Mouse (Mus musculus): ENCODE data around the gene AY074887. TPM values are rescaled to one million over a fixed set of nuclear protein-coding genes. Genes with fewer than 3 reads are reported as not detected.
"Not testable (repeated sequence)": the region's sequence is repeated elsewhere in the genome, so short reads cannot be mapped to it uniquely, and the experiment has no call there.

The AY074887 gene
- polyA plus RNA-seq, 1 experiment, result not detected

DNA sequence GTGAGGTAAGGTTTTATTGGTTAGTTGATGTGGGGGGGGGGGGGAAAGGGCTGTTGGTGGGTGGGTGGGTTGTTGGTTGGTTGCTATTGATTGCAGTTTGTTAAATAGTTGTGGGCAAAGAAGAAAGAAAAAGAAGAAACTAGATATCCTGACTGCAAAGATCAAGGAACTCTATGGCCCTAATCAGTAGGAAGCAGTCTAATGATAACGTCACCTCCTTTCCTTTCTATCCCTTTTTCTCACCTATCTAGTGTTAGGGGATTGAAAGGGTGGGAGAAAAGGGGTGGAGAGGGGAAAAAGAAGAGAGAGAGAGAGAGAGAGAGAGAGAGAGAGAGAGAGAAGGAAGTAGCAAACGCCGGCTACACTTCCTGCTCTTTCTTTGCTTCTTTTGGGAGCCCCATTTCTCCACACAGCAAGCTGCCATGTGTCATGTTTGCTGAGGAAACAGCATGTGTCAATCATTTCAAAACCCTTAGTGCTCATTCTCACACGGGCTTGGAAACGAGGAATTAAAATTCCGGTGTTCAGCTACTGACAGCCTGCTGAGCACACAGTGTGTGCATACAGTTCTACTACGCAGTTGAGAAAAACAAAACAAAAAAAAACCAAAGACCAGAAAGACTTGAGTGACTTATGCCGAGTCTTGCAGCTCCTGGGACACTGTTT is 19.3 kb upstream of the AY074887 start:
- H3K27ac ChIP-seq (ENCODE audit: insufficient read depth, low read depth, low read length), result no peak overlapping the region
- TF ChIP-seq POLR2A (IDR thresholded peaks at IDR 0.05; ENCODE audit: low read depth, low read length), result no peak
- TF ChIP-seq CTCF (IDR thresholded peaks at IDR 0.05; ENCODE audit: extremely low read depth, insufficient read length, insufficient replicate concordance, low read depth, low read length), result no peak
- H3K4me3 ChIP-seq (ENCODE audit: low read depth, low read length), result no peak overlapping the region
- no peaks in the 10 kb centered on the region for H3K36me3 ChIP-seq (ENCODE audit: control insufficient read depth, insufficient read depth, low read length)
- H3K27me3 ChIP-seq (ENCODE audit: control insufficient read depth, insufficient read depth, low read length), result no peaks in the 10 kb centered on the region
- no peaks in the 10 kb centered on the region for H3K4me1 ChIP-seq (ENCODE audit: control insufficient read depth, insufficient read depth, insufficient read length, low read length)
- 43% methylated on average over 8 of the region's 8 CpGs for WGBS

DNA sequence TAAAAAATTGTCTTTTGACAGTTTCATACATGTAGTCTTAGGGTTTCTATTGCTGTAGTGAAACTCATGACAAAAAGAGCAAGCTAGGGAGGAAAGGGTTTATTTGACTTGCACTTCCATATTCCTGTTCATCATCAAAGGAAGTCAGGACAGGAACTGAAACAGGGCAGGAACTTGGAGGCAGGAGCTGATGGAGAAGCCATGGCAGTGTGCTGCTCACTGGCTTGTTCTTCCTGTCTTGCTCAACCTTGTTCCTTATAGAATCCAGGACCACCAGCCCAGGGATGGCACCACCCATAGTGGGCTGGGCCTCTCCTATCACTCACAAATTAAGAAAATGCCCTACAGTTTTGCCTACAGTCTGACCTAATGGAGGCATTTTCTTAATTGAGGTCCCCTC is 12.9 kb upstream of the AY074887 start:
- H3K27ac ChIP-seq (ENCODE audit: insufficient read depth, low read depth, low read length), result no peak overlapping the region
- H3K27me3 ChIP-seq (ENCODE audit: control insufficient read depth, insufficient read depth, low read length), result no peaks in the 10 kb centered on the region
- peaks cover 2% of the 10 kb centered on the region for H3K36me3 ChIP-seq (ENCODE audit: control insufficient read depth, insufficient read depth, low read length)
- H3K4me1 ChIP-seq (ENCODE audit: control insufficient read depth, insufficient read depth, insufficient read length, low read length), result peaks cover 9% of the 10 kb centered on the region; the same call in 1 of the 2 replicates
- TF ChIP-seq POLR2A (IDR thresholded peaks at IDR 0.05; ENCODE audit: low read depth, low read length) (no peak), CTCF (IDR thresholded peaks at IDR 0.05; ENCODE audit: extremely low read depth, insufficient read length, insufficient replicate concordance, low read depth, low read length) (no peak)
- H3K4me3 ChIP-seq (ENCODE audit: low read depth, low read length), result no peak overlapping the region

DNA sequence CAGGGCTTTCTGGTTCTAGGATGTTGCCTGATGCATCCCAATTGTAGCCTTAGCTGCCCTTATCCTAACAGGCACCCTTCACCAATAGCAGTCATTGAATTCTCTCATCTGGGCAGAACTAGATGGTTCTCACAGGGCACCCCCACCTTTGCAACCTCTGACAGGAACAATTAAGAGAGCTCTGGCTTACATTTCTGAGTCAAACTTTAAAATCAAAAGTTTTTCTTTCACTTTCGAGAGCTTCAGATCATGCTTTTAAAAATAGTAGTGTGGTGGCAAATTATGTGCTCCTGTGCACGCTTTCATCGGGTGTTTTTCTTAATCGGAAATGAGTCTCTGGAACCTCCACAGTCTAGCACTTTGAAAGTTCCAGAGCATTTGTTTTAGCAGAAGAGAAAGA is 10.3 kb upstream of the AY074887 start:
- H3K4me3 ChIP-seq (ENCODE audit: low read depth, low read length), result no peak overlapping the region
- no peak overlapping the region for H3K27ac ChIP-seq (ENCODE audit: insufficient read depth, low read depth, low read length)
- WGBS, result 77% methylated on average over 4 of the region's 4 CpGs
- peaks cover 9% of the 10 kb centered on the region; the same call in 1 of the 2 replicates for H3K4me1 ChIP-seq (ENCODE audit: control insufficient read depth, insufficient read depth, insufficient read length, low read length)
- no peaks in the 10 kb centered on the region for H3K27me3 ChIP-seq (ENCODE audit: control insufficient read depth, insufficient read depth, low read length)
- TF ChIP-seq POLR2A (IDR thresholded peaks at IDR 0.05; ENCODE audit: low read depth, low read length) (no peak), CTCF (IDR thresholded peaks at IDR 0.05; ENCODE audit: extremely low read depth, insufficient read length, insufficient replicate concordance, low read depth, low read length) (no peak)
- H3K36me3 ChIP-seq (ENCODE audit: control insufficient read depth, insufficient read depth, low read length), result peaks cover 26% of the 10 kb centered on the region

DNA sequence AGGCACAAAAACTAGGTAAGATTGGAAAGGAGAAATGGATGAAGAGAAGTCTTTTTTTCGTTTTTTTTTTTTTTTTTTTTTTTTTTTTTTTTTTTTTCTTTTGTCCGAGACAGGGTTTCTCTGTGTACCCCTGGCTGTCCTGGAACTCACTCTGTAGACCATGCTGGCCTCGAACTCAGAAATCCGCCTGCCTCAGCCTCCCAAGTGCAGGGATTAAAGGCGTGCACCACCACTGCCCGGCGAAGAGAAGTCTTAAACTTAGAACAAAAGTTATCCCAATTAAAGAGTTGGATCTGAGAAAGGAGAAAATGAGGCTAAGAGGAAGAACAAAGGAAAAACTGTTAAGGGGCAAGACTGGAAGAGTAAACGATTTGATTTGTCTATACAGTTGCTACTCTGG is 636 bp downstream of the AY074887 start:
- Histone ChIP-seq H3K4me3 (ENCODE audit: low read depth, low read length) (peak overlapping the region; percentile 97), H3K27ac (ENCODE audit: insufficient read depth, low read depth, low read length) (peak overlapping the region; percentile 61)
- WGBS, result 26% methylated on average over 8 of the region's 8 CpGs

DNA sequence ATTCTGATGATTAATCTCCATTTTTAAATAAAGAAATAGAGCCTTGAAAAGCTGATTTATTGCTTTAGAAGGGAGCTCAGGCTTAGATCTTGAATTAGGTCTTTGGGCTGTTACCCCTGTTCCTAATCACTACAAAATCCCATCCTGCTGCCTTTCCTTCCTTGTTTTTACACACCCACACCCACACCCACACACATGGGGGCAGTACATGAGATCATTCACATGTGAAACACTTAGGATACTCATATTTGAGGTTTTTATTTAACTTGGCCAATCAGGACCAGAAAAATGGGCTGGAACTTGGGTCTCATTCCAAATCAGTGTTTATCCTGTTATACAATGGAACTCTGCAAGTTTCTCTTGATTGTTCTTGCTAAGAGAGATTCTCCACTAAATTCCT is 1.3 kb downstream of the AY074887 start:
- H3K27ac ChIP-seq (ENCODE audit: insufficient read depth, low read depth, low read length), result no peak overlapping the region
- no peak for TF ChIP-seq CTCF (IDR thresholded peaks at IDR 0.05; ENCODE audit: extremely low read depth, insufficient read length, insufficient replicate concordance, low read depth, low read length)
- TF ChIP-seq POLR2A (IDR thresholded peaks at IDR 0.05; ENCODE audit: low read depth, low read length), result no peak
- peaks cover 17% of the 10 kb centered on the region for H3K36me3 ChIP-seq (ENCODE audit: control insufficient read depth, insufficient read depth, low read length)
- H3K4me3 ChIP-seq (ENCODE audit: low read depth, low read length), result no peak overlapping the region
- H3K4me1 ChIP-seq (ENCODE audit: control insufficient read depth, insufficient read depth, insufficient read length, low read length), result no peaks in the 10 kb centered on the region; the same call in 1 of the 2 replicates
- H3K27me3 ChIP-seq (ENCODE audit: control insufficient read depth, insufficient read depth, low read length), result no peaks in the 10 kb centered on the region

More for the DNA sequence above, 636 bp downstream of the AY074887 start:
- peaks cover 21% of the 10 kb centered on the region for H3K36me3 ChIP-seq (ENCODE audit: control insufficient read depth, insufficient read depth, low read length)
- H3K4me1 ChIP-seq (ENCODE audit: control insufficient read depth, insufficient read depth, insufficient read length, low read length); H3K27me3 ChIP-seq (ENCODE audit: control insufficient read depth, insufficient read depth, low read length): not testable (repeated sequence)

DNA sequence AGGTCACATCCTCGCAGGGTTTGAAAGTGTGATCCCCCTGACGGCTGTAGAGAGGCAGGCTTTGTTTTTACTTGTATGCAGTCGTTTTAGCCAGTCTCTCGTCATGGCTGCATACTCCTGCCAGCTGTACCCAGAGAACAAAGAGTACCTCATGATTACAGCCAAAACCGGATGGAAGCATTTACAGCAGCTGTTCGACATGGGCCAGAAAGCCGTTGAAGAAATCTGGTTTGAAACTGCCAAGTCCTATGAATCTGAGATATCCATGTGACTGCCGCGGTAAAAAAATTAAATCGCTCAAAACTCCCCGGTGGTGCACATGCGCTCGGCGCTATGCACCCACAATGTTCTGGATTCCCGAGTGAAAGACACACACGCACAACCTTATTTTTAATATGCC is 4.5 kb downstream of the AY074887 start:
- Histone ChIP-seq H3K27ac (ENCODE audit: insufficient read depth, low read depth, low read length) (no peak overlapping the region), H3K4me1 (ENCODE audit: control insufficient read depth, insufficient read depth, insufficient read length, low read length) (no peaks in the 10 kb centered on the region; the same call in 1 of the 2 replicates), H3K27me3 (ENCODE audit: control insufficient read depth, insufficient read depth, low read length) (no peaks in the 10 kb centered on the region), H3K4me3 (ENCODE audit: low read depth, low read length) (no peak overlapping the region), H3K36me3 (ENCODE audit: control insufficient read depth, insufficient read depth, low read length) (no peaks in the 10 kb centered on the region)
- WGBS, result 80% methylated on average over 16 of the region's 16 CpGs
- no peak for TF ChIP-seq POLR2A (IDR thresholded peaks at IDR 0.05; ENCODE audit: low read depth, low read length)

DNA sequence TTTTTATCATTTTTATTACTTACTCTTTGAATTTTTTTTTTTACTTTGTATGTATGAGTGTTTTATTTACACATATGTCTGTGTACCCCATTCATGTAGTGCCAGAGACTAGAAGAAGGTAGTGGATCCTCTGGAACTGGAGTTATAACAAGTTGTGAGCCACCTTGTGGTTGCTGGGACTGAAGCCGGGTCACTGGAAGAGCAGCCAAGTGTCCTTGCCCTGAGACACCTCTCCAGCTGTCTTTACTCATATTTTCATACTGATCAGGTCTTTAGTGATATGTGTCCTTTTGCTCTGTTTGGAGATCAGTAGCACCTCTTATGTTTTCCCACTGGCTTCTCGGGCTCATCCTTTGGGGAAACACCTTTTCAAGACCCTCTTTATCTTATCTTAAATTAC is 6.3 kb downstream of the AY074887 start:
- TF ChIP-seq CTCF (IDR thresholded peaks at IDR 0.05; ENCODE audit: extremely low read depth, insufficient read length, insufficient replicate concordance, low read depth, low read length), result no peak
- TF ChIP-seq POLR2A (IDR thresholded peaks at IDR 0.05; ENCODE audit: low read depth, low read length), result no peak
- no peaks in the 10 kb centered on the region for H3K4me1 ChIP-seq (ENCODE audit: control insufficient read depth, insufficient read depth, insufficient read length, low read length)
- no peaks in the 10 kb centered on the region for H3K27me3 ChIP-seq (ENCODE audit: control insufficient read depth, insufficient read depth, low read length)
- H3K36me3 ChIP-seq (ENCODE audit: control insufficient read depth, insufficient read depth, low read length), result no peaks in the 10 kb centered on the region
- 65% methylated on average over 2 of the region's 2 CpGs for WGBS
- no peak overlapping the region for H3K4me3 ChIP-seq (ENCODE audit: low read depth, low read length)
- no peak overlapping the region for H3K27ac ChIP-seq (ENCODE audit: insufficient read depth, low read depth, low read length)

DNA sequence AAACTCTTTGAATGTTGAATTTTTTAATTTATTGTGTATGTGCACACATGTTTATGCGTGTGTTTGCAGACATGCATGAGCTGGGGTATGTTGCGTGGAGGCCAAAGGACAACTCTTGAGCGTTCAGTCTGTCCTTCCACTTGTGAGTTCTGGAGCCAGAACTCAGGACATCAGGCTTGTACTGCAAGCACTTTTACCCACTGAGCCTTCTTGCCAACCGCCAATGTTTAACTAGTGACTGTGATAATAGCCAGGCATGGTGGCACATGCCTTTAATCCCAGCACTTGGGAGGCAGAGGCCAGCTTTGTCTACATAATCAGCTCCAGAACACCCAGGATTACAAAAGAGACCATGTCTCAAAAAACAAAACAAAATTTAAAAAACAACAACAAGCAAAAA is 8.7 kb downstream of the AY074887 start:
- no peak overlapping the region for H3K4me3 ChIP-seq (ENCODE audit: low read depth, low read length)
- 88% methylated on average over 4 of the region's 4 CpGs for WGBS
- TF ChIP-seq POLR2A (IDR thresholded peaks at IDR 0.05; ENCODE audit: low read depth, low read length) (no peak), CTCF (IDR thresholded peaks at IDR 0.05; ENCODE audit: extremely low read depth, insufficient read length, insufficient replicate concordance, low read depth, low read length) (no peak)
- H3K27me3 ChIP-seq (ENCODE audit: control insufficient read depth, insufficient read depth, low read length), result no peaks in the 10 kb centered on the region
- H3K27ac ChIP-seq (ENCODE audit: insufficient read depth, low read depth, low read length), result no peak overlapping the region
- H3K36me3 ChIP-seq (ENCODE audit: control insufficient read depth, insufficient read depth, low read length), result no peaks in the 10 kb centered on the region
- no peaks in the 10 kb centered on the region for H3K4me1 ChIP-seq (ENCODE audit: control insufficient read depth, insufficient read depth, insufficient read length, low read length)
